Mouse (Mus musculus): ENCODE measurements around the gene Spem1. TPM values are rescaled to one million over a fixed set of nuclear protein-coding genes. Genes with fewer than 3 reads are reported as not detected.

Gene Spem1
- 0.80 and 0.86 TPM in 2 replicates for polyA plus RNA-seq (2012; rRNA removed)

GRCm38 (mm10) chr11:69822080-69822479 lies at the start of gene Spem1:
Gene Spem1 (minus strand): TSS chr11:69822180.

GRCm38 (mm10) chr11:69858113-69858998 lies 36.4 kb upstream of the Spem1 start, which contains the start of gene Tnk1:
Gene Tnk1 (minus strand): TSS chr11:69858730.

DNA sequence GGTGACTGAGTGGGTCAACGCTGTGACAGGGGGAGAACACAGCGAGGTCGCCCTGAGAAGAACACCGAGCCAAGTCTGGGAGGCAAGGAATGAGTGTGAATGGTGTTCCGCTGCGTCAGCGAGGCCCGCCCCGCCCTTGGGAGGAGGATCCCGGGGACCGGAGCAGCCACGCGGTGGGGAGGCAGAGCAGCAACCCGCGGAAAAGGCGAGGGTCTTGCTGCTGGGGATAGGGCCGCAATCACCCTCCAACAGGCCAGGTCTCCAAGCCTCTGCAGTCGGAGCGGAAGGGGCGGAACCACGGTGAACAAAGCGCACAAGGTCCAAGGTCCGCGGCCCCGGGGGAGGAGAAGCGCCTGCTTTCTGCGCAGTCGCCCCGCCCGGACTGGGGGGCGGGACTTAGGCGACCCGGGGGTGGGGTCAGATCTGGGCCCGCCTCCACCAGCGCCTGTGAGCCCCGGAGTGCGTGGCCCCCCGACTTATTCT lies 24.3 kb upstream of the Spem1 start, which contains the start of gene Plscr3:
TSS of gene Plscr3 (plus strand) at position 179 of the 483 bp plus-strand sequence.

GRCm38 (mm10) chr11:69837952-69838713 lies 16.2 kb upstream of the Spem1 start, which contains the start of gene Tmem256:
Gene Tmem256 (plus strand): TSS chr11:69838514.

DNA sequence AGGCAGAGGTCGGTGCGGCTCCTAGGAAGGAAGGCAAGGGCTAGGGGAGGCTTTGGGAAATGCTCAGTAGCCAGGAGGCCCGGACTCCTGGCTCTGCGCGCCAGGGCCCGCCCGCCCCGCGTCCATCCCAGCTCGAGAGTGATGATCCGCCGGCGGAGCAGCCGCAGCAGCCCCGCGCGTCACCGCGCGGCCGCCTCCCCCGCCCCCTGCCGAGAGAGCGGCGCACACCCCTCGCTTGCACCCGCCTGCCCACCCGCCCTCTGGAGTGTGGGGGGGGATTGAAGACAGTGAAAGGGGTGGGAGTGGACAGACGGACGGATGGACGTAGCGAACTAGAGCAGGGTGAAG lies 15.6 kb upstream of the Spem1 start, which contains the start of gene Nlgn2:
TSS of gene Nlgn2 (minus strand) at position 181 of the 348 bp plus-strand sequence.

DNA sequence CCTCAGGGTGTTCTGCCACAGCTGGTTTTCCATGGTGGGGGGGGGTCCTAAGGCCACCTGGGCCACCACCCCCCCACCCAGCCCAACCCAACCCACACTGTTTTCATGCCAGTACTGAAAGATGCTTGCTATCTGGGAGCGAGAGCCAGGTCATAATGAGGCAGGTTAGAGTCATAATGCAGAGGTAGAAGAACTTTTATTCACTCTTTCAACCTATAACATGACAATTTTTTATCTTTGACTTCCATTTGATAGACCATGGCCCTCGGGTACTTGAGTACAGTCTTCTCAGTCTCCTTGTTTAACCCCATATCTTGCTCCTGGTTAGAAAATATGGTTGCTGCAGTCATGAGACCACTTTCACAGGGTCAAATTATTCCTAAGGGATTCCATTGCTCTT lies 3.6 kb downstream of the Spem1 start, which contains the start of gene Spem2:
TSS of gene Spem2 (minus strand) at position 101 of the 400 bp plus-strand sequence.

GRCm38 (mm10) chr11:69815155-69815554 lies 6.8 kb downstream of the Spem1 start, which contains the start of gene Gm39566:
Gene Gm39566 (minus strand): TSS chr11:69815298.

GRCm38 (mm10) chr11:69804972-69805909 lies 16.7 kb downstream of the Spem1 start, which contains the start of gene Tmem102:
Gene Tmem102 (minus strand): TSS chr11:69805624.

DNA sequence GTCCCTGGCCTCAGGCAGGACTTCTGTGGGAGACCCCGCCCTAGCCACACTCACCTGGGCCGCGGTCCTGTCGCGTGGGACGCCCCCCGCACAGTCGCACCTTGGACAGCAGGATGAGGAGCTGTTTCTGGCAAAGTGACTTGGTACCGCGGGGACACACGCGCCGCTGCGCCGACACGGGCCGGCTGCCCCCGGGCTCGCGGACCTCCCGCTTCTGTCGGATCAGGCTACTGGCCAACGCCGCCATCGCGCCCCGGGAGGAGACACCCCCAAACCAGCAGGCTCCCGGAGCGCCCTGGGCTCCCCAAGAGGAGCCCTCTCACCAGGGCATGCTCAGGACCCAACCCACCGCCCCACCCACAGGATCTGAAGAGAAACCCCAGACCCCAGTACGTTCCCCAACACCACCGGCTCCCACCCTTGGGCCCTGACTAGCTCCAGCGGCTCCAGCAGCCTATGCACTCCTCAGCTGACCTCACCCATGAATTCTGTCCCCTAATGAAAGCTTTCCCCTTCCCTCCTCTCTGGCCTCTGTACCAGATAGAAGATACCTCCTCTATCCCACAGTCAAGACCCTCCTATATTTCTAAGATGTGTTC lies 20.5 kb downstream of the Spem1 start, which contains the start of gene Fgf11:
TSS of gene Fgf11 (minus strand) at position 479 of the 599 bp plus-strand sequence.

DNA sequence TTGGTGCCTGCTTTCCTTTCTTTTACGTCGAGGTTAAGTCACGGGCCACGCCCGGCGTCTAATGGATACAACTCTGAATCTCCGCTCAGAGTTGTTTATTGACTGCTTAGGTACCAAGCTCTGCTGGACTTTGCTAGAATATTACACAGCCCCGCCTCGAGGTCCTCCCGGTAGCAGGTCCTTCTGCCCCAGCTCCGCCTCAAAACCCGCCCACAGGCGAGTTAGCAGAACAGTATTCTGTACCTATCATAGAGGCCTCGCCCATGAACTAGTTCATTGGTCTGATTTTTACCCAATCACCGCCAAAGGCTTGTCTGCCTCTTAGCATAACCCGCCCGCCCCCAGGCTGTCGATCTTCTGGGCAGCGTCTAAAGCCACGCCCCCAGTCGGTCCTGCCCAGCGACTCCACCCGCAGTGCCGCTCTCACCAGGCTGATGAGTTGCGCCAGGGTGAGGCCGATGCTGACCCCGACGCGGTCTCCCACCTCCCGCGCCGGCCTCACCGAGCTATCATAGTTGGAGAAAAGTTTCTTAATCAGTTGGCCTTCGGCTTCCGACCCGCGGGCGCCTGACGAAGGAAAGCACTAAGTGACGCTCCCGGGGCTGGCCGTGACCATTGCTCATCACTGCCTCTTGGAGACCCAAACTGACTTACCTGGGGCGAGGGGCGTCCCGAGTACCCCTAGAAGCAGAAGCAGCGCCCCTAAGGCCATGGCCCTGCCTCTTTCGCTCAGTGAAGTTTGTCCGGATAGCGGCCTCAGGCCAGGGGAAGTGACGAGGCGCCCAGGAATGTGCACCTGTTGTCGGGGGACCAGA lies 26.6 kb downstream of the Spem1 start, which contains the start of gene Chrnb1:
TSS of gene Chrnb1 (minus strand) at position 776 of the 815 bp plus-strand sequence.

Other genes with a start within 250 kb of the Spem1 start
- 22.5 and 33.0 TPM in 2 replicates for gene Wrap53, start 241.9 kb downstream of the Spem1 start, polyA plus RNA-seq (2012; rRNA removed)
- 151 and 154 TPM in 2 replicates for gene Trp53, start 241.8 kb downstream of the Spem1 start, polyA plus RNA-seq (2012; rRNA removed)
- gene Atp1b2, start 216.2 kb downstream of the Spem1 start, polyA plus RNA-seq (2012; rRNA removed): 11.4 and 13.4 TPM in 2 replicates
- gene Shbg, start 204.3 kb downstream of the Spem1 start, polyA plus RNA-seq (2012; rRNA removed): 0.86 and 1.6 TPM in 2 replicates
- gene Sat2, start 200.2 kb downstream of the Spem1 start, polyA plus RNA-seq (2012; rRNA removed): 14.8 and 16.0 TPM in 2 replicates
- gene Fxr2, start 189.2 kb downstream of the Spem1 start, polyA plus RNA-seq (2012; rRNA removed): 126 and 156 TPM in 2 replicates
- 0.12 and 0.22 TPM in 2 replicates for gene Sox15, start 166.9 kb downstream of the Spem1 start, polyA plus RNA-seq (2012; rRNA removed)
- 97.0 and 101 TPM in 2 replicates for gene Mpdu1, start 159.5 kb downstream of the Spem1 start, polyA plus RNA-seq (2012; rRNA removed)
- 4.7 and 9.4 TPM in 2 replicates for gene Cd68, start 156.0 kb downstream of the Spem1 start, polyA plus RNA-seq (2012; rRNA removed)
- gene Eif4a1, start 149.8 kb downstream of the Spem1 start, polyA plus RNA-seq (2012; rRNA removed): 1,301 and 1,419 TPM in 2 replicates
- 92.5 and 186 TPM in 2 replicates for gene Senp3, start 140.1 kb downstream of the Spem1 start, polyA plus RNA-seq (2012; rRNA removed)
- 0.29 and 0.97 TPM in 2 replicates for gene Tnfsf13, start 136.4 kb downstream of the Spem1 start, polyA plus RNA-seq (2012; rRNA removed)
- 4.4 and 4.9 TPM in 2 replicates for gene Tnfsf12, start 126.3 kb downstream of the Spem1 start, polyA plus RNA-seq (2012; rRNA removed)
- gene Tnfsfm13, start 126.1 kb downstream of the Spem1 start, polyA plus RNA-seq (2012; rRNA removed): 1.7 and 2.3 TPM in 2 replicates
- 48.6 and 79.6 TPM in 2 replicates for gene Polr2a, start 63.5 kb downstream of the Spem1 start, polyA plus RNA-seq (2012; rRNA removed)
- gene Slc35g3, start 60.2 kb downstream of the Spem1 start, polyA plus RNA-seq (2012; rRNA removed): 0.16 and 0.30 TPM in 2 replicates
- 4.7 and 5.0 TPM in 2 replicates for gene Zbtb4, start 56.3 kb downstream of the Spem1 start, polyA plus RNA-seq (2012; rRNA removed)
- 1.7 and 15.7 TPM in 2 replicates for gene Chrnb1, start 26.2 kb downstream of the Spem1 start, polyA plus RNA-seq (2012; rRNA removed)
- 4.7 and 7.5 TPM in 2 replicates for gene Fgf11, start 20.3 kb downstream of the Spem1 start, polyA plus RNA-seq (2012; rRNA removed)
- 0.19 and 0.27 TPM in 2 replicates for gene Tmem102, start 16.6 kb downstream of the Spem1 start, polyA plus RNA-seq (2012; rRNA removed)
- gene Gm39566, start 6.9 kb downstream of the Spem1 start, polyA plus RNA-seq (2012; rRNA removed): not detected in 2 replicates
- gene Spem2, start 3.7 kb downstream of the Spem1 start, polyA plus RNA-seq (2012; rRNA removed): not detected in 2 replicates
- 70.3 and 84.9 TPM in 2 replicates for gene Nlgn2, start 15.6 kb upstream of the Spem1 start, polyA plus RNA-seq (2012; rRNA removed)
- 137 and 187 TPM in 2 replicates for gene Tmem256, start 16.3 kb upstream of the Spem1 start, polyA plus RNA-seq (2012; rRNA removed)
- gene Plscr3, start 24.2 kb upstream of the Spem1 start, polyA plus RNA-seq (2012; rRNA removed): 60.2 and 99.9 TPM in 2 replicates
- gene Tnk1, start 36.5 kb upstream of the Spem1 start, polyA plus RNA-seq (2012; rRNA removed): 0.25 and 0.65 TPM in 2 replicates
- not detected in 2 replicates for gene Tmem95, start 55.8 kb upstream of the Spem1 start, polyA plus RNA-seq (2012; rRNA removed)
- gene Kctd11, start 59.2 kb upstream of the Spem1 start, polyA plus RNA-seq (2012; rRNA removed): 2.3 and 2.9 TPM in 2 replicates
- 2.0 and 2.4 TPM in 2 replicates for gene Acap1, start 73.4 kb upstream of the Spem1 start, polyA plus RNA-seq (2012; rRNA removed)
- gene 2810408A11Rik, start 78.8 kb upstream of the Spem1 start, polyA plus RNA-seq (2012; rRNA removed): 10.4 and 14.1 TPM in 2 replicates
- 86.7 and 121 TPM in 2 replicates for gene Neurl4, start 78.9 kb upstream of the Spem1 start, polyA plus RNA-seq (2012; rRNA removed)
- gene Gps2, start 91.7 kb upstream of the Spem1 start, polyA plus RNA-seq (2012; rRNA removed): 71.0 and 88.1 TPM in 2 replicates
- 1,164 and 1,181 TPM in 2 replicates for gene Eif5a, start 99.8 kb upstream of the Spem1 start, polyA plus RNA-seq (2012; rRNA removed)
- 23.1 and 36.5 TPM in 2 replicates for gene Ybx2, start 113.6 kb upstream of the Spem1 start, polyA plus RNA-seq (2012; rRNA removed)
- gene Slc2a4, start 126.0 kb upstream of the Spem1 start, polyA plus RNA-seq (2012; rRNA removed): 10.3 and 24.4 TPM in 2 replicates
- gene Cldn7, start 142.6 kb upstream of the Spem1 start, polyA plus RNA-seq (2012; rRNA removed): 2.3 and 5.7 TPM in 2 replicates
- 88.4 and 139 TPM in 2 replicates for gene Ctdnep1, start 159.0 kb upstream of the Spem1 start, polyA plus RNA-seq (2012; rRNA removed)
- gene Elp5, start 160.3 kb upstream of the Spem1 start, polyA plus RNA-seq (2012; rRNA removed): 112 and 147 TPM in 2 replicates
- gene Gabarap, start 169.0 kb upstream of the Spem1 start, polyA plus RNA-seq (2012; rRNA removed): 303 and 380 TPM in 2 replicates
- 66.5 and 98.1 TPM in 2 replicates for gene Phf23, start 173.6 kb upstream of the Spem1 start, polyA plus RNA-seq (2012; rRNA removed)
- 32.7 and 40.0 TPM in 2 replicates for gene Dvl2, start 178.4 kb upstream of the Spem1 start, polyA plus RNA-seq (2012; rRNA removed)
- gene Acadvl, start 193.2 kb upstream of the Spem1 start, polyA plus RNA-seq (2012; rRNA removed): 32.6 and 38.6 TPM in 2 replicates
- gene Dlg4, start 194.8 kb upstream of the Spem1 start, polyA plus RNA-seq (2012; rRNA removed): 71.2 and 101 TPM in 2 replicates
- 1.4 TPM in 2 replicates for gene Asgr1, start 231.9 kb upstream of the Spem1 start, polyA plus RNA-seq (2012; rRNA removed)